Mouse (Mus musculus): ENCODE data around the gene F2r.

GRCm38 (mm10) chr13:95578016-95578697, 40.1 kb downstream of the F2r start:
- TF ChIP-seq EP300 (IDR thresholded peaks at IDR 0.05): no peak
- TF ChIP-seq CTCF (IDR thresholded peaks at IDR 0.05): no peak

Data from lung, postnatal 0 days (tissue).